Mouse (Mus musculus) left cerebral cortex, postnatal 36 days (tissue): ENCODE data around the gene Mdh2. TPM values are rescaled to one million over a fixed set of nuclear protein-coding genes. Genes with fewer than 3 reads are reported as not detected.

Experiments
- DNase-seq, 2 experiments: peaks; one replicate each; pipeline ENCODE4 v3.0.0; 2021 to 2022; ENCODE audit warnings: low spot score in 2 of 2, mixed read lengths in 1 of 2
- intact Hi-C: fragments of 180-260 bp; cut with DNase I; formaldehyde crosslinking; loops from one replicate; pipeline ENCODE4 v1.15.1; 2025
- microRNA-seq: library from miRNA; unstranded; fragments of <30 nt; microRNA quantifications from one replicate; pipeline ENCODE4 v1.2.0, GENCODE M21; 2022
- total RNA-seq, 2 experiments: library from RNA; stranded (reverse); gene quantifications; 2 replicates each; pipeline ENCODE4 v1.2.3; 2021

The Mdh2 gene
- total RNA-seq, 2 experiments from 2014 or later, result 374 to 435 TPM

DNA sequence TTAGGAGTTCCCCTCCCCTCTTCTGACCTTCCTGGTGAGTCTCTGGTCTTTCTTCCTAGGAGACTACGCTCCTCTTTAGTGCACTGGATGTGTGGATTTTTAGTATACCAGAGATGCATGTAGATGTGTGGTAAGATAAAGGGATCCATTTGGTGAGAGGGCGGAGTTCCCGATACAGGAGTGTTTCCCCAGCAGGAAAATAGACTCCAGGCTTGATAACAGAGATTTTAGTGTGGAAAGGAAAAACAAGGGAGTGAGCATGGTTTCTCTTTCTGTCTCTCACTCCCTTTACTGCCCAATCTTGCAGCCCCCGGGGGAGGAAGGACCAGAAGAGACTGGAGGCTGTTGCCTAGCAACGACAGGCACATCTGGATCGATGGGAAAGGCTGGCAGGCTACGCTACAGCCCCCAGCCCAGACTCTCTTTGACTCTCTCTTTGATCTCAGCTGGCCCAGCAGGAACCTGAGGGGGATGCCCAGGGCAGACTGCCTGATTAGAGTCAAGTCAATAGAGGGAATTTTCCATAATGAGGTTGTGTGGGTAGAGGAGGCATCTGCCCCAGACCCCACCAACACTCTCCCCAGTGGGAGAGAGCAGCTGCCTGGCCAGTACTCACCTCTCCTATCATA, 44.1 kb downstream of the Mdh2 start:
- intact Hi-C loops, result no loop called here
- no peak for DNase-seq

DNA sequence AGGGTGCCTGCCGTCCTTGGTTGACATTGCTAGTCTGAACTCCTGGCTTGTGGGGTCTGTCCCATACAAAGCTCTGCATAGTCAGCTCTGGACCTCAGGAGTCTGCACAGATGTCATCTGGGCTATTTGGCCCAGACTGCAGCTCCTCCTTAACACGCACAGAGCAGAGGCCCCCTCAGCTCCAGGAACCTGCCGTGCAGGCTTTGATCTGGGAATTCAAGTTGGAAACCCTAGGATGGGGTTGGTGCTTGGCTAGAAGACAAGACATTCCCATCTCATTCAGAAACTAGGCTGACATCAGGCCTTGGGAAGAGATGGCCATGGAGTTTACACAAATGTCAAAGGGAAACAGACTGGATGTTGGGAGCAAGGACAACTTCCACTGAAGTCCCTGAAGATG, 46.2 kb downstream of the Mdh2 start:
- no peak for DNase-seq
- intact Hi-C loops, result no loop called here

DNA sequence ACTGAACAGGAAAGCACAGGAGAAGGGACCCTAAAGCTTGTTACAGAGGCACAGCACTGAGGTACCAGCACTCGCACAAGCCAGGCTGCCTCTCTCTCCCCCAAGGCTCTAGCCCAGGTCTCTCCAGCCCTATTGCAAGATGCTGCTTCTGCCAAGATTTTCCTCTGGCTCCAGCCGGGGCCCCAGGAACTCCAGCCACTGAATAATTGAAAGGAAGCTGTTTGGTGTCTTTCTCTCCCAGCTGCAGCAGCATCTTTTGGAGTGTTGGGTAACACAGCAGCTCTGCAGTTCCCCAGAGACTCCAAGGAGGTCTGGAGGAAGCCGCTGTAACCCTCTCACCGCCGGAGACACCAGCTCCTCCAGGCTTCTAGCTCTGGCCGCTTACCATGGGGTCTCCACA, 47.9 kb downstream of the Mdh2 start:
- no peak for DNase-seq
- intact Hi-C loops, result no loop called here

DNA sequence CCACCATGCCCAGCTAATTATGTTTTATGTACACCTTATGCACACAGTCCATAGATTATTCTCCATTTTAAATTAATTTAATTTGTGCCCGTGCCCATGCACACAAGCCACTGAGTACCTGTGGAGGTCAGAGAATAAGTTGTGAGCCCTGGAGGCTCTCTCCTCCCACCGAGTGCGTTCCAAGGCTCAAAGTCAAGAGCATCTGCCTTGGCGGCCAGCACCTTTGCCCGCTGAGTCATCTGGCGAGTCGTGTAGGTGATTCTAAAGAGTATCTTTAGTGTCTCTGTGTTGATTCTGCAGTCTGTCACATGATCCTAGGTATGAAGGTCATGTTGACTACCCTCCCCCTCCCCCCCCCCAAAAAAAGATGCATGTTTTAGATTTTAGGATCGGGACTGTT, 51.1 kb downstream of the Mdh2 start:
- intact Hi-C loops, result no loop called here
- DNase-seq, result no peak

DNA sequence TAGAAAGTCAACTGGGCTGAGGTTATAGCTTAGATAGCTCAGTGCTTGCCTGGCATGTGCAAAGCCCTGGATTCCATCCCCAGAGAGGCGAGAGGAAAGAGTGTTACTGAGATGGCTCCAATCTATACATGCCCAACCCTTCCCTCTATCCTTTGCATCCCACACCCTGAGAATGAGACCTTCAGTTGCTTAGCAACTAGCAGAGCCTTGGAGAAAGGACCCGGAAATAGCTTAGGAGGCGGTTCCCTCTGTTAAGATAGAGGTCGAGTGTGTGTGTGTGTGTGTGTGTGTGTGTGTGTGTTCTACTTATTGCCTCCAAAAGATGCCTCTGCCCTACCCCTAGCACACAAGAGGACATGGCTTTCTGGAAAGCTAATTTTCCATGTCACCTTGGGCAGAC, 54.4 kb downstream of the Mdh2 start:
- intact Hi-C loops, result no loop called here
- peak; percentile 49 to 54 for DNase-seq

DNA sequence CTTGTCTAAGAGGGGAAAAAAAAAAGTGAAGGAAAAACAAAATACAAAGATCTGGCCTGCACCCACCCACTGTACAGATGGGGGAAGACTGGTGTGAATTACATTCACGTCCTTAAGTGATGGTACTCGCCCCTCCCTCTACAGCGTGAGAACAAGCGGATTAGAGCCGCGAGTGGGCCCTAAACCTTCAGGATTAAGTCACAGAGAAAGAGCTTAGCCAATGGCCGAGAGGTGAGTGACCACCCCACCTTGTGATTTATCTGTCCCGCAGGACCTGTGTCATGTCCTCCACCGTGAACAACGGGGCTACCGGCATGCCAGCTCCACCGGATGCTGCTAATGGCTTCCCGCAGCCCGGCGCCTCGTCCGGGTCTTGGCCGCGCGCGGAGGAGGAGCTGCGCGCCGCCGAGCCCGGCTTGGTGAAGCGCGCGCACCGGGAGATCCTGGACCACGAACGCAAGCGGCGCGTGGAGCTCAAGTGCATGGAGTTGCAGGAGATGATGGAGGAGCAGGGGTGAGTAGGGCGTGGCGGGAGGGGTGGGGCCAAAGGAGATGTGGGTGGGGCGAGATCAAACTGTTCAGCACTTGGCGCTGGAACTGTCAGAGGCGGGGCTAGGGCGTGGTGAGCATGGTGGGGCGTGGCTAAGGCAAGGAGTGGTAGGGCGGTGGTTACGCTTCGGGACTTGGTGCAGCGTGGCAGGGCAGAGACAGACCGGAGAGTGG, 56.6 kb downstream of the Mdh2 start:
- intact Hi-C loops, result no loop called here
- DNase-seq, result peak; percentile 69 to 74

DNA sequence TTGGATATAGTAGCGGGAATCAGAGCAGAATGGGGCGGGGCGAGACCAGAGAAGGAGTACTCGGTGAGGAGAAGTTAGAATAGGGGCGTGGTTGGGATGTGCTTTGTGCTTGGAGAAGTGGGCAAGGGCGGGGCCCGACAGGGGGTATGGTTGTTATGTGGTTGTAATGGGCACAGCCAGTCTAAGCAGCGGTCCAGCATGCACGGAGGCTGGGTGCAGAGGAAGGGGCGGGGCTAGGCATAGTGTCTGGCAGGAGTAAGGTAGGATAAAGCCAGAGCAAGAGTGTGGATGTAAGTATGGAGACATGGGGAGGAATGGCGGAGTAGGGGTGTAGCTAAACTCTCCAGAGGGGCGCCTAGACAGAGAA, 57.2 kb downstream of the Mdh2 start:
- no peak for DNase-seq

DNA sequence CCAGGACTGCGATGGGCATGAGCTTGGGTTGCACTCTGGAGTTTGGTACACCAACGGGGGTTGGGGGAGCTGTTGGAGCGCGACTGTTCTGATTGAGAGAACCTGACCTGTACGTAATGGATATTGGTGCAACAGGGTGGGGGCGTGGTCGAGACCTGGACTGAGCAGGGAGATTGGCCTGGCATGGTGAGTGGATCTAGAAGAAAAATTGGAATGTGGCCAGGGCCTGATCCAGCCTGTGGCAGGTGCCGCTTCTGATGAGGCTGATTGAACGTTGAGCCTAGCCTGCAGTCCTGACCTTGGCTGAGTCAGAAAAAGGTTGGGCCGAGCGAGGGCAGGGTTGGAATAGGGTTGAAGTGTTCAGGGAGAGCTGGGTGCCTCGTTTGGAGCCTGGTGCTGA, 57.7 kb downstream of the Mdh2 start:
- intact Hi-C loops, result no loop called here
- DNase-seq, result no peak

More for the DNA sequence above, 57.2 kb downstream of the Mdh2 start:
- intact Hi-C loops, result no loop called here

Small RNA genes lying within 50 kb of the gene (microRNA-seq; reads per million reads assigned to microRNA genes)
- gene Gm23268, result not detected
- 2.0 reads per million for gene Mir7034

Other genes with a start within 250 kb of the Mdh2 start
- gene Hip1, start 233.4 kb upstream of the Mdh2 start, total RNA-seq, result 10 to 100 TPM; 44.6 to 61.3 TPM
- not detected for gene Ccl26, start 214.9 kb upstream of the Mdh2 start, total RNA-seq
- under 1 TPM in 1 of 2 experiments, not detected in 1; 0.64 TPM for gene Ccl24, start 205.4 kb upstream of the Mdh2 start, total RNA-seq
- gene Rhbdd2, start 145.9 kb upstream of the Mdh2 start, total RNA-seq, result 10 to 100 TPM; 77.2 to 90.2 TPM
- 10 to 100 TPM; 83.7 to 90.9 TPM for gene Por, start 108.4 kb upstream of the Mdh2 start, total RNA-seq
- 10 to 100 TPM; 15.6 to 18.0 TPM for gene Tmem120a, start 34.0 kb upstream of the Mdh2 start, total RNA-seq
- not detected for gene Styxl1, start 95 bp upstream of the Mdh2 start, total RNA-seq
- gene Srrm3, start 28.4 kb downstream of the Mdh2 start, total RNA-seq, result 100 to 1,000 TPM in 1 of 2 experiments, 10 to 100 TPM in 1; 65.0 to 119 TPM
- gene Hspb1, start 109.4 kb downstream of the Mdh2 start, total RNA-seq, result 10 to 100 TPM; 11.6 to 24.2 TPM
- 1,000 to 10,000 TPM; 1,175 to 1,315 TPM for gene Ywhag, start 156.1 kb downstream of the Mdh2 start, total RNA-seq
- gene Ssc4d, start 196.1 kb downstream of the Mdh2 start, total RNA-seq, result 1 to 10 TPM; 1.4 TPM
- not detected for gene Zp3, start 201.6 kb downstream of the Mdh2 start, total RNA-seq
- 1 to 10 TPM; 7.7 to 8.4 TPM for gene Dtx2, start 216.3 kb downstream of the Mdh2 start, total RNA-seq